Mouse (Mus musculus) liver, embryonic 14.5 days (tissue): Measurements from ENCODE around the gene Trp73.
A peak's percentile ranks its signal among the peaks of the same experiment; 100 is the strongest.

Source experiments
- CTCF ChIP-seq: IDR thresholded peaks from 2 replicates; pipeline ENCODE4 v1.5.1; 2016; ENCODE audit warnings: antibody characterized with exemption, low read depth, control low read depth
- EP300 ChIP-seq: IDR thresholded peaks from 2 replicates; pipeline ENCODE4 v1.6.1; 2016; ENCODE audit warnings: antibody characterized with exemption, low read depth

- peak; percentile 88 for TF ChIP-seq EP300
- no peak for TF ChIP-seq CTCF
Measured at GRCm38 (mm10) chr4:154023754-154024601, 116.0 kb downstream of the Trp73 start.
